Mouse (Mus musculus) heart, postnatal 10 days (tissue): Measurements from ENCODE around the gene Slc25a18. TPM values are rescaled to one million over a fixed set of nuclear protein-coding genes. Genes with fewer than 3 reads are reported as not detected.
A peak's percentile ranks its signal among the peaks of the same experiment; 100 is the strongest.
"Not testable (repeated sequence)": the region's sequence is repeated elsewhere in the genome, so short reads cannot be mapped to it uniquely, and the experiment has no call there.

Source experiments
- DNase-seq, 2 experiments: peaks; one replicate each; pipeline ENCODE4 v3.0.0; 2021
- intact Hi-C: fragments of 180-260 bp; cut with DNase I; formaldehyde crosslinking; loops from one replicate; pipeline ENCODE4 v1.15.1; 2025
- total RNA-seq, 2 experiments: library from RNA; stranded (reverse); gene quantifications; 2 replicates each; pipeline ENCODE4 v1.2.3; 2021

Gene Slc25a18
- total RNA-seq, 2 experiments from 2014 or later: 0.22 to 0.48 TPM

DNA sequence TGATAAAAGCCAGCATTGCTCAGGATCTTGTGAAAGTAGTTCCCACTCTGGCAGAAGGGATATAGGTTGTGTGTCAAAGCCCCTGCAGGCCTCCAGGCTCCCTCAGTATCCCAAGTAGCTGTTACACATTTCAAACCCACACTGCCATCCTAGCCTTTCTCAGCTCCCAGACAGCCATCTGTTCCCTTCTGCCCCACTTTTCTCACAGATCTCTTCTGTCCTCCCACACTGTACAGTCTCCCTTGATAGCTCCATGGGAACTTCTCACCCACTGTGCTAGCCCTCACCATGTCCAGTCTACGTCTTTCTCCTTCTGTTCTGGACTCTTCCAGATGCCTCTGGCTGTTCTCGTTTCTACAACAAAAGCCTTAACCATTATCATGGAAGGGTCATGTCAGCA is 22.7 kb downstream of the Slc25a18 start:
- no peak for DNase-seq
- intact Hi-C loops: no loop called here

- intact Hi-C loops: no loop called here
Observed at GRCm38 (mm10) chr6:120798019-120798418, 24.6 kb downstream of the Slc25a18 start.

GRCm38 (mm10) chr6:120798905-120799304 is 25.5 kb downstream of the Slc25a18 start:
- intact Hi-C loops: no loop called here
- no peak for DNase-seq

More at GRCm38 (mm10) chr6:120798019-120798418, 24.6 kb downstream of the Slc25a18 start:
- no peak for DNase-seq

- intact Hi-C loops: no loop called here
- DNase-seq: no peak
Observed at GRCm38 (mm10) chr6:120799581-120800041, 26.2 kb downstream of the Slc25a18 start.

- intact Hi-C loops: no loop called here
- DNase-seq: no peak
Observed at GRCm38 (mm10) chr6:120806999-120807737, 33.8 kb downstream of the Slc25a18 start.

DNA sequence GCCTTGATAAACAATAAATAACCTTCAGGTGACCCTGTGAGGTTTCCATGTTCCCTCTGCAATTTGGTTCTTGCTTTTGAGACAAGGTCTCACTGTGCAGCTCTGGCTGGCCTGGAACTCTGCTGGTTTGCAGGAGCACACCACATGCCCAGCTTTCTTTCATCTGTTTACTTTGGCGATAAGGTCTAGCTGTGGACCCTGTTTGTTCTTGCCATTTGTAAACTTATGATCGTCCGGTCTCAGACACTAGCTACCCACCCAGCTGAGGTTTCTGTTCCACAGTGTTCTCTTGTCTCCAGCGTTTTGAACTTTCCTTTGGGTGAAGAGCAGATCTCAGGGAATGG is 34.3 kb downstream of the Slc25a18 start:
- DNase-seq: no peak
- intact Hi-C loops: no loop called here

DNA sequence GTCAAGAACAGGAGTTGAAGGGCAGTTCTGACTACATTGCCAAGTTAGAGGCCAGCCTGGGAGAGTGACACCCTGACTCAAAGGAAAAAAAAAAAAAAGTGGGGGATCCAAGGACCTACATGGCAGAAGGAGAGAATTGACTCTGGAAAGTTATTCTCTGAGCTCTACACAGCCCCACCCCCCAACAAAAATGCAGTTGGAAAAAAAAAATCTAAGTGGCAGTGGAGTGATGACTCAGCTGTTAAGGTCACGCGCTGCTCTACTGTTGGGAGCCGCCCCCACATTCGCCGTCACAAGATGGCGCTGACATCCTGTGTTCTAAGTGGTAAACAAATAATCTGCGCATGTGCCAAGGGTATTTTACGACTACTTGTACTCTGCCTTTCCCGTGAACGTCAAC is 38.6 kb downstream of the Slc25a18 start:
- intact Hi-C loops, DNase-seq: not testable (repeated sequence)

- no peak for DNase-seq
- intact Hi-C loops: no loop called here
Observed at GRCm38 (mm10) chr6:120819294-120819693, 45.9 kb downstream of the Slc25a18 start.

GRCm38 (mm10) chr6:120820144-120820543 is 46.8 kb downstream of the Slc25a18 start:
- no peak for DNase-seq
- intact Hi-C loops: loop anchor here (10.0 kb wide), 1 partner anchor 285 kb away; the partner anchor contains the start of gene Hdhd5

DNA sequence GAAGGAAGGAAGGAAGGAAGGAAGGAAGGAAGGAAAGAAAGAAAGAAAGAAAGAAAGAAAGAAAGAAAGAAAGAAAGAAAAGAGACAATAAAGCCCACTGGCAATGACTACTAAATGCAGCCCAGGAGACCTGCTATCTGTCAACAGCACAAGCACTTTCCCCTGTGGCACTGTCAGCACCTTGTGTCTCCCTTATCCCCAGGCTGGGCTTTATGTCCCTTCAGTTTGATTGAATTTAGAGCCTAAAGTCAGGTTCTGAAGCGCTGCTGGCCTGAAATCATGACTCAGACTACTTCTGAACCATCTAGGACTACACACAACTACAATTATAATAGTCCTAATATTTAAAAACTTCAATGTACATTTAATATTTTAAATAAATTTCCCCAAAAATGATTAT is 47.6 kb downstream of the Slc25a18 start:
- no peak for DNase-seq
- intact Hi-C loops: loop anchor here (10.0 kb wide), 1 partner anchor 286 kb away; the partner anchor contains the start of gene Hdhd5

DNA sequence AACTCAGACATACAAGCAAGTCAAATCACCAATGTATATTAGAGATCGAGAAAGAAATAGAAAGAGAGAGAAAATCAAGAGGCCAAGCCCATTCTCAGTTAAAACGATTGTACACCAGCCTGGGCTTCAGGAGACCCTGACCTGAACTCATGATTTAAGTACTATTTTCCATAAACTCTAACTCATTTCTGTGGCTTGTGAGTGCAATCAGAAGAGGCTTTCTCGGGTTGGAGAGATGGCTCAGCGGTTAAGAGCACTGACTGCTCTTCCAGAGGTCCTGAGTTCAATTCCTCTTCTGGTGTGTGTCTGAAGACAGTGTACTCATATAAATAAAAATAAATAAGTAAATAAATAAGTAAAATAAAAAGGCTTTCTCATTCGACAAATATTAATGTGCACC is 48.3 kb downstream of the Slc25a18 start:
- no peak for DNase-seq
- intact Hi-C loops: loop anchor here (10.0 kb wide), 1 partner anchor 287 kb away; the partner anchor contains the start of gene Hdhd5

GRCm38 (mm10) chr6:120822307-120822928 is 49.0 kb downstream of the Slc25a18 start, which contains the start of gene Atp6v1e1:
TSS of gene Atp6v1e1 (minus strand) at chr6:120822793.
- intact Hi-C loops: loop anchor here (10.0 kb wide), 1 partner anchor 288 kb away; the partner anchor contains the start of gene Hdhd5
- peak; percentile 96 to 97 for DNase-seq

- intact Hi-C loops: loop anchor here (10.0 kb wide), 1 partner anchor 288 kb away; the partner anchor contains the start of gene Hdhd5
- peak in 1 of 2 experiments; percentile 24 for DNase-seq
Observed at GRCm38 (mm10) chr6:120822937-120823614, 49.7 kb downstream of the Slc25a18 start.

DNA sequence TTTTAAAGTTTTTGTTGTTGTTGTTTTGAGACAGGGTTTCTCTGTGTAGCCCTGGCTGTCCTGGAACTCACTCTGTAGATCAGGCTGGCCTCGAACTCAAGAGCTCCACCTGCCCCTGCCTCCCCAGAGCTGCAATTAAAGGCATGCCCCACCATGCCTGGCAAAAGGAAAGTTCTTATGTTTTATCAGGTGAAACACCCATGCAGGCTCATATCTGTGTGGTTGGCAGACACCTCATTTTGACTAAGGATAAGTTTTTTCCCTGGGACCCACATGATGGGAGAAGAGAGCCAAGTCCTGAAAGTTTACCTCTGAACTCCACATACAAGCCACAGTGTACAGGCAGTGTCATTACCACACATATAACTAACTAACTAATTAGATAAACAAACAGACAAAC is 56.7 kb downstream of the Slc25a18 start:
- no peak for DNase-seq
- intact Hi-C loops: no loop called here

DNA sequence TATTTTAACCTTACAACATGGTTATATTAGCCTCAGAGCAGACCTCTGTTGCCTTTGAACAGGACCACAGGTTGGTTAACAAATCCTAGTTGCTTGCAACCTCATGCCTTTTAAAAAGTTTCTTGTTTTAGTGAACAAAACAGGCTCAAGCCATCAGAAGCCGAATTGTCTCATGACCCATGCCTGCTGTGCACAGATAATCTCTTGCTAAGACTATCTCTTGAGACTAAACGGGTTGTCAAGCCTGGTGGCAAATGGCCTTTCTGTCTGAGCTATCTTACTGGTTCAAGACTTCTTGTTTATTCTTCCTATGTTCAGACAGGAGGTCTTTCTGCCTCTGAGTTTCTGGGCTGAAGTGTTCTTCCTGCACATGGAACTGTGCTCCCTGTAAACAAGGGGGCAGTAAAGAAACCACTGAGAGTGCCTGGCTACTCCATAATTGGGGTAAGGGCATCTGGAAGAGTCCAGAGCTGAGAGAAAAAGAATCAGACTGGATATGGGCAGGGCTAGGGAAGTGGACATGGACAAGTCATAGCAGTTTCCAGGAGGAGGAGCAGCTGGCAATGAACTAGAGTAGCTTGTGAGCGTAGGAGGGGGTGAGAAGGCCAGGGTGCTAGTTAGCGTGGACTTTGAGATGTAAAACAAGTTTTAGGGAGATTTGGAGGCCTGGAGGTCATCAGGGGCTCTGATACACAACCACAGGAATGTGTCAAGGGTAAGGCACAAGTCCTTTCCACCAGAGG is 57.7 kb downstream of the Slc25a18 start:
- intact Hi-C loops: no loop called here
- DNase-seq: no peak

DNA sequence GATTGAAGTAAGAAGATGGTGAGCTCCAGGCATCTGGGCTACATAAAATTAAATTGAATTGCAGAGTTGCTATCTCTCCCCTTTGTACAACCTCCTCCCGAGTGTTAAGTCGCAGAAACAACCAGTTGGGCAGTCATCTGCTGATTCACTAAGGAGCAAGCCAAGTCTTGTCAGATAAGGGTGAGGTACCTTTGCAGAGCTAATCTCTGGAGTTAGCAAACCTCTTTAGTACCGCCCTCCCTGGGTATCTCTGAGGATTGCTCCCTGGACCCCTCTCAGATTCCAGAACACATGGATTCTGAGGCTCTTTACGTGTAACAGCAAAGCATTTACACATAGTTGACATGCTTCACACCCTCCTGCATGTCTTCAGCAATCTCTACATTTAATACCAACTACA is 58.7 kb downstream of the Slc25a18 start:
- intact Hi-C loops: no loop called here
- DNase-seq: no peak

DNA sequence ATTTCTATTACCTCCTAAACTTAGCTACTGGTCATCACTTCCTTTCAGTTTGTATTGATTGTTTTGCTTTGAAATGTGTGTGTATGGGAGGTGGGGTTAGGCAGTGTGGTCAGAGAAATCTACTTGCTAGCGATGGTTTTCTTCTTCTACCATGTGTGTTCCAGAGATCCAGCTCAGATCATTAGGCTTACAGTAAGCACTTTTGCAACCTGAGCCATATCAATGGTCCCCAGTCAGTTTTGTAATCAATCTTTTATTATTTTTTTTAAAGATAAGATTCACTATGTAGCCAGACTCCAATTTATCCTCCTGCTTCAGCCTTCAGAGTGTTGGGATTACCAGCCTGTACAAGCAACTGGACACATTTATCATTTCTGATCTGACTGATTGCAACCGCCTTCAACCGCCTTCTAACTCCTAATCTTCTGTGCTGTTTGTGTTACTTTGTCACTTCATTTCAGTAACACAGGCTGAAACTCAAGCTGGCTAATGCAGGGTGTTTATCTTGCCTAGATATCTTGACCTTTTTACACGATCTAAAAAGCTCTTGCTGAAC is 61.5 kb downstream of the Slc25a18 start:
- intact Hi-C loops: no loop called here
- DNase-seq: no peak

DNA sequence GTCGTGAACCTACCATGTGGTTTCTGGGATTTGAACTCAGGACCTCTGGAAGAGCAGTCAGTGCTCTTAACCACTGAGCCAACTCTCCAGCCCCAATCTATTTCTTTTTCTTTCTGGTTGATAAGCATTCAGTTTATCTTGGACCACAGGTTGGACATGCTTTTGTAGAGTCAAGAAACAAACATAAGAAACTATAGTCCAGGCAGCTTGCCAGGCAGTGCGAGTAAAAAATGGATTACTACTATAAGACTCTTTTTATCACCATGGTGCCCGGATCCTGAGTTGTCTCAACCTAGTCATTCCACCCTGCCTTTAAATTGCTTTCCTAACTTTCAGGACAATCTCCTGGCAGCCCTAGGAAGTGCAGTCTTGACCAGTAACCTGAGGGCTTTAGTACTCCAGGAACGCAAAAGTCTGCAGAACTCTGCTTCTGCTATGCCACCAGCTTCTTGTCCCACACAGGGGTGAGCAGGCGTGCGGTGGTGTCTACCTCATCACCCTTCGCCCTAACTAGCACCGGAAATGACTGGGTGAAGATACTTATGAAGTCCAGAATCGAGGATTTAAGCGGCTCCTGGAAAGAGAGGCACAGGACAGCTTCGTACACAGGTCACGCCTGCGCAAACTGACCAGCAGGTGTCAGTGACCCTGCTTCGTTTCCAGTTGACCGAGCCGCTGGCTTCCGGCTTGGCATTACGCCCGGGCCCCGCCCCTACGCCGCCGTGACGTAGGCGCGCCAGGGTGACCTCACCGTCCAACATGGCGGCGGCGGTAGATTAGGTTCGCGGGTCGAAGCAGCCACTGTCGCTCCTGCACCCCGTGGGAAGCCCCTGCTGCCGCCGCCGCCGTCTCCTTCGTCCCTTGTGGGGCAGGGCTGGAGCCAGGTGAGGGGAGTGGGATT is 62.3 kb downstream of the Slc25a18 start, which contains the start of gene Bcl2l13:
TSS of gene Bcl2l13 (plus strand) at position 739 of the 901 bp plus-strand sequence.
- peak; percentile 98 to 99 for DNase-seq
- intact Hi-C loops: no loop called here
